Mouse (Mus musculus) MEL (cell line): ENCODE results near the gene Dnttip2. TPM values are rescaled to one million over a fixed set of nuclear protein-coding genes. Genes with fewer than 3 reads are reported as not detected.

ENCODE experiments used
- DNase-seq: peaks from one replicate; pipeline ENCODE4 v3.0.0; 2011; ENCODE audit warnings: low read depth, low spot score
- H3K27ac ChIP-seq: 2 replicates; pipeline ENCODE4 v1.5.1; 2012; ENCODE audit warnings: low read depth, mild to moderate bottlenecking, control low read depth, low read length, moderate library complexity; ENCODE audit not compliant: control insufficient read depth
- H3K27me3 ChIP-seq, 2 experiments: fragments of 150-350 bp in 1 of 2; sonication (generic) in 1 of 2; 2 replicates each; pipeline ENCODE4 v1.6.1; 2012; ENCODE audit warnings: low read length in 2 of 2, mild to moderate bottlenecking in 2 of 2, improper control_type of control experiment in 1 of 2, moderate library complexity in 1 of 2; ENCODE audit not compliant: insufficient read depth in 2 of 2, control insufficient read depth in 1 of 2
- H3K36me3 ChIP-seq, 2 experiments: 2 replicates each; pipeline ENCODE4 v1.6.1; 2012 to 2014; ENCODE audit warnings: low read length in 2 of 2, improper control_type of control experiment in 1 of 2, inconsistent platforms in 1 of 2, mild to moderate bottlenecking in 1 of 2; ENCODE audit not compliant: insufficient read depth in 2 of 2, control insufficient read depth in 1 of 2
- H3K4me1 ChIP-seq, 2 experiments: fragments of 150-350 bp in 1 of 2; sonication (generic) in 1 of 2; 2 replicates each; pipeline ENCODE4 v1.6.1; 2012; ENCODE audit warnings: low read length in 2 of 2, improper control_type of control experiment in 1 of 2, mild to moderate bottlenecking in 1 of 2; ENCODE audit not compliant: insufficient read depth in 2 of 2, control insufficient read depth in 1 of 2
- H3K4me3 ChIP-seq, 2 experiments: fragments of 150-350 bp in 1 of 2; sonication (generic) in 1 of 2; 2 replicates each; pipeline ENCODE4 v1.5.1; 2012; ENCODE audit warnings: low read depth in 2 of 2, low read length in 2 of 2, mild to moderate bottlenecking in 2 of 2, moderate library complexity in 2 of 2, control low read depth in 1 of 2, improper control_type of control experiment in 1 of 2; ENCODE audit not compliant: control insufficient read depth in 1 of 2, insufficient read depth in 1 of 2
- H3K79me2 ChIP-seq: 2 replicates; pipeline ENCODE4 v1.6.1; 2012; ENCODE audit warnings: mild to moderate bottlenecking, low read length, moderate library complexity; ENCODE audit not compliant: control insufficient read depth, poor library complexity, insufficient read depth
- H3K9ac ChIP-seq: 2 replicates; pipeline ENCODE4 v1.6.1; 2012; ENCODE audit warnings: low read depth, mild to moderate bottlenecking, control low read depth, low read length, moderate library complexity; ENCODE audit not compliant: control insufficient read depth, poor library complexity, severe bottlenecking
- H3K9me3 ChIP-seq: fragments of 150-350 bp; sonication (generic); replicated peaks from 2 replicates; pipeline ENCODE4 v1.6.1; 2012; ENCODE audit warnings: mild to moderate bottlenecking, low read length, improper control_type of control experiment, moderate library complexity; ENCODE audit not compliant: insufficient read depth
- CHD1 ChIP-seq: IDR thresholded peaks from 2 replicates; pipeline ENCODE4 v1.6.1; 2012; ENCODE audit warnings: low read depth, mild to moderate bottlenecking, inconsistent platforms, low read length, improper control_type of control experiment
- CHD2 ChIP-seq: IDR thresholded peaks from 2 replicates; pipeline ENCODE4 v1.6.1; 2011; ENCODE audit warnings: low read length, improper control_type of control experiment
- ELF1 ChIP-seq: IDR thresholded peaks from 2 replicates; pipeline ENCODE4 v1.6.1; 2014; ENCODE audit warnings: low read depth, mild to moderate bottlenecking, inconsistent platforms, low read length, improper control_type of control experiment, moderate library complexity
- EP300 ChIP-seq, 2 experiments: IDR thresholded peaks; 2 replicates each; pipeline ENCODE4 v1.6.1; 2011; ENCODE audit warnings: improper control_type of control experiment in 2 of 2, low read length in 2 of 2, low read depth in 1 of 2, mild to moderate bottlenecking in 1 of 2
- ETS1 ChIP-seq: IDR thresholded peaks from 2 replicates; pipeline ENCODE4 v1.6.1; 2012; ENCODE audit warnings: low read depth, mild to moderate bottlenecking, inconsistent platforms, low read length, improper control_type of control experiment, moderate library complexity
- GABPA ChIP-seq: IDR thresholded peaks from 2 replicates; pipeline ENCODE4 v1.6.1; 2012; ENCODE audit warnings: low read depth, mild to moderate bottlenecking, inconsistent platforms, low read length, improper control_type of control experiment, moderate library complexity
- HCFC1 ChIP-seq: IDR thresholded peaks from 2 replicates; pipeline ENCODE4 v1.6.1; 2012; ENCODE audit warnings: low read depth, mild to moderate bottlenecking, inconsistent platforms, low read length, improper control_type of control experiment, moderate library complexity
- KAT2A ChIP-seq: conservative IDR thresholded peaks from 2 replicates; pipeline ENCODE4 v1.6.1; 2012; ENCODE audit warnings: low read depth, low read length, improper control_type of control experiment, inconsistent platforms
- MAX ChIP-seq: IDR thresholded peaks from 2 replicates; pipeline ENCODE4 v1.6.1; 2011; ENCODE audit warnings: low read length, improper control_type of control experiment
- MEF2A ChIP-seq: IDR thresholded peaks from 2 replicates; pipeline ENCODE4 v1.6.1; 2014; ENCODE audit warnings: low read depth, mild to moderate bottlenecking, inconsistent platforms, low read length, improper control_type of control experiment; ENCODE audit not compliant: poor library complexity, insufficient replicate concordance, severe bottlenecking; ENCODE audit errors: extremely low read depth
- MXI1 ChIP-seq: IDR thresholded peaks from 2 replicates; pipeline ENCODE4 v1.6.1; 2011; ENCODE audit warnings: mild to moderate bottlenecking, low read depth, low read length, improper control_type of control experiment
- NELFE ChIP-seq: IDR thresholded peaks from 2 replicates; pipeline ENCODE4 v1.6.1; 2011; ENCODE audit warnings: low read depth, low read length, improper control_type of control experiment
- NRF1 ChIP-seq: IDR thresholded peaks from 2 replicates; pipeline ENCODE4 v1.6.1; 2014; ENCODE audit warnings: low read depth, mild to moderate bottlenecking, inconsistent platforms, low read length, improper control_type of control experiment, moderate library complexity; ENCODE audit not compliant: poor library complexity, insufficient read depth, severe bottlenecking
- RCOR1 ChIP-seq: IDR thresholded peaks from 2 replicates; pipeline ENCODE4 v1.6.1; 2012; ENCODE audit warnings: low read depth, mild to moderate bottlenecking, inconsistent platforms, low read length, improper control_type of control experiment
- SIN3A ChIP-seq: IDR thresholded peaks from 2 replicates; pipeline ENCODE4 v1.6.1; 2012; ENCODE audit warnings: low read length, improper control_type of control experiment, inconsistent platforms
- SMC3 ChIP-seq: IDR thresholded peaks from 2 replicates; pipeline ENCODE4 v1.6.1; 2011; ENCODE audit warnings: low read depth, low read length, improper control_type of control experiment
- TBP ChIP-seq: IDR thresholded peaks from 2 replicates; pipeline ENCODE4 v1.8.0; 2011; ENCODE audit warnings: low read depth, low read length, improper control_type of control experiment
- USF1 ChIP-seq: IDR thresholded peaks from 2 replicates; pipeline ENCODE4 v1.6.1; 2014; ENCODE audit warnings: low read depth, mild to moderate bottlenecking, inconsistent platforms, low read length, improper control_type of control experiment, moderate library complexity
- ZKSCAN1 ChIP-seq: IDR thresholded peaks from 2 replicates; pipeline ENCODE4 v1.6.1; 2012; ENCODE audit warnings: low read depth, mild to moderate bottlenecking, inconsistent platforms, low read length, improper control_type of control experiment, moderate library complexity
- polyA plus RNA-seq, 2 experiments: library from polyadenylated mRNA; stranded (reverse) in 1 of 2; unstranded in 1 of 2; fragments of >175 nt in 1 of 2; fragments of >200 nt in 1 of 2; gene quantifications; 2 replicates each; pipeline versions ENCODE4 v1.2.1 to v1.2.4; 2012; ENCODE audit warnings: low replicate concordance in 2 of 2, low read depth in 1 of 2; ENCODE audit not compliant: insufficient read length in 2 of 2, insufficient read depth in 1 of 2, missing spikeins in 1 of 2
- total RNA-seq: library from RNA; depleted of rRNA; stranded (reverse); fragments of 300-350 nt; gene quantifications from 2 replicates; pipeline ENCODE4 v1.2.3, GENCODE M21; 2012

Gene Dnttip2
- total and polyA plus RNA-seq, 3 experiments, result 84.4 to 90.5 TPM; not detected in 1

- no peaks in the 10 kb centered on the region for H3K4me1 ChIP-seq
- H3K9ac ChIP-seq, result no peak overlapping the region
- H3K79me2 ChIP-seq, result no peaks in the 10 kb centered on the region
- no peak overlapping the region for H3K4me3 ChIP-seq
- no peak for DNase-seq
- no peak overlapping the region for H3K27ac ChIP-seq
- H3K9me3 ChIP-seq, result no peaks in the 10 kb centered on the region
- no peaks in the 10 kb centered on the region for H3K36me3 ChIP-seq
- no peaks in the 10 kb centered on the region for H3K27me3 ChIP-seq
- no peak for TF ChIP-seq NELFE
- no peak for TF ChIP-seq NRF1
- no peak for TF ChIP-seq ETS1
- TF ChIP-seq CHD1, result no peak
- TF ChIP-seq ELF1, result no peak
- TF ChIP-seq ZKSCAN1, result no peak
- TF ChIP-seq USF1, result no peak
Observed at GRCm38 (mm10) chr3:122323841-122324240, 49.7 kb downstream of the Dnttip2 start.

GRCm38 (mm10) chr3:122324528-122324927 is 50.3 kb downstream of the Dnttip2 start:
- no peak for DNase-seq
- Histone ChIP-seq H3K9ac (no peak overlapping the region), H3K36me3 (no peaks in the 10 kb centered on the region), H3K27ac (no peak overlapping the region), H3K4me1 (no peaks in the 10 kb centered on the region), H3K9me3 (no peaks in the 10 kb centered on the region), H3K79me2 (no peaks in the 10 kb centered on the region), H3K27me3 (no peaks in the 10 kb centered on the region), H3K4me3 (no peak overlapping the region)
- no peak for TF ChIP-seq KAT2A
- TF ChIP-seq MXI1, result no peak
- no peak for TF ChIP-seq GABPA
- no peak for TF ChIP-seq CHD2
- TF ChIP-seq MEF2A, result no peak
- TF ChIP-seq MAX, result no peak
- no peak for TF ChIP-seq TBP
- no peak for TF ChIP-seq SIN3A
- TF ChIP-seq EP300 (IDR thresholded peaks at IDR 0.05; ENCODE audit: low read depth in 1 of 2, low read length in 2 of 2), result no peak
- TF ChIP-seq NRF1, result no peak
- TF ChIP-seq HCFC1, result no peak

DNA sequence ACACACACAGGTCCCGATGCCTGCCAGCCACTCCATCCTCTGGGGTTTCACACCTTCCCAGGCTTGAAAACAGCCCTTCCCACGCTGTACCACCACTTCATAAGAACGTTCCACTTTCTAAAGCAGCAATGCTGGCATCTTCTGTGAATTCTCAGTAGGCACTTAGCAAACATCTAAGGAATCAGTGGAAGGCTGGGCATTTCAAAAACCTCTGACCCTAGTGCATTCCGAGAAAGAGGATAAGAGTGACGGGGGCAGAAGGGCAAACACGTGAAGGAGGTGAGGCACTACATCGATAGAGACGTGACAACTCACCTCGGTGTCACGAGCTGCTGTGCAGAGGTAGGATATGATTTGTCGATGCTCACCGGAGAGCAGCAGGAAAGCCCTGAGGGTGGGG is 56.3 kb downstream of the Dnttip2 start:
- no peaks in the 10 kb centered on the region for H3K27me3 ChIP-seq
- TF ChIP-seq RCOR1 (no peak), SMC3 (no peak)
- no peaks in the 10 kb centered on the region for H3K9me3 ChIP-seq
- no peaks in the 10 kb centered on the region for H3K4me1 ChIP-seq
- H3K4me3 ChIP-seq, result no peak overlapping the region
- H3K27ac ChIP-seq, result no peak overlapping the region
- no peaks in the 10 kb centered on the region for H3K36me3 ChIP-seq
- H3K9ac ChIP-seq, result no peak overlapping the region
- DNase-seq, result no peak
- H3K79me2 ChIP-seq, result no peaks in the 10 kb centered on the region
